Mouse (Mus musculus) brain, adult 2 months (tissue): ENCODE results near the gene Cnnm3.
"Not testable (repeated sequence)": the region's sequence is repeated elsewhere in the genome, so short reads cannot be mapped to it uniquely, and the experiment has no call there.

Experiments
- DNase-seq: peaks from one replicate; pipeline ENCODE4 v3.0.0; 2011; ENCODE audit warnings: low read depth, low spot score

Gene Cnnm3

DNA sequence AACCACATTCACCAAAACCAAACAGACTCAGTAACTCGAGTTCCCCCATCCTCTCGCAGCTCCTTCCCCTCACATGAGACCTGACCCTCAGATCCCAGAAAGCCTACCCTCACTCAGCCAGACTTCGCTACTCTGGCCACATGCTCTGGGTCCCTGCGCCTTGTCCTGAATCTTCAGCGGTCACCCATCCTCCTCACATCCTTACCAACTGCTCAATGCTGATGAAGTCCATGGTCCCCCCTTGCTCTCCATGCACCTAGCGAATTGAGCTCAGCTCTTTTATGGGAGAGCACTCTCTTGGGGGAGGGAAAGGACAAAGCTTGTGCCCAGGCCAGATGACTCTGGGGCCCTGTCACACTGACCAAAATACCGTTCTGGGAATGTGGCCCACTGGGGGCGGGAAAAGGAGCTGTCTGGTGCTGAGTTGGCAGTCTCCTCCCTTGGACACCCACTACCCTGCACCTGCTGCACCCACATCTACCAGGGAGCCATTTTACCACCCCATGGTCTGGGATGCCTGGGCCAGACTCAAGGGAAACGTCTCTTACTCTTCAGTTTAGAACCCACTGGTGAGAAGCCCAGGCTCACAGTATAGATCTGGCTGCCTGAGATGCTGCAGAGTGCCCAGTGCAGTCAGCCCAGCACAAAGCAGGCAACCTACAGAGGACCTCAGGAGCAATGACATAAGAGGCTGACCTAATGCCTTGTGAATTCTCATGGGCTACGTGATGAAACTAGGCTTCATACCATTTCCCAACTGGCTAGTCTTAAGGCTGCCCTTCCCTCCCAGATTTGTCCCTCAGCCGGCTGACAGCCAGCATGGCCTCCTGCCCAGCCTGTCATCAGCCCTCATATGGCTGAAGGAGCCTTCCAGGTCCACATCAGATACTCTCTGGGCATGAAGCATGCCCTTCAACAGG lies 24.1 kb downstream of the Cnnm3 start:
- peak; percentile 86 for DNase-seq

DNA sequence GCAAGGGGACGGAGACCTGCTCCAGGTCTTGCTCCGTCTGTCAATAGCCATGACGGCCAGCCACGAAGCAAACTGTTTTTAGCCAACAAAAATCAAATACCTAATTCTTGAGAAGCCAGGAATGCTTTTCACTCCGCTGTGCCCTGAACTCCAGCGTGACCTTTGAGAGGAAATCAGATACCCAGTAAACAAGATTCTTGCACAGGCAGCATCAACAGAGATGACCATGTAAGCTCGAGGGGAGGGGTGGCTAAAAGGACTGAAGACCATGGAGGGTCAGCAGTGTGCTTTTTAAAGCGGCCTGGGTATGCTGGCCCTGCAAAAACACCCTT lies 24.7 kb downstream of the Cnnm3 start:
- no peak for DNase-seq

DNA sequence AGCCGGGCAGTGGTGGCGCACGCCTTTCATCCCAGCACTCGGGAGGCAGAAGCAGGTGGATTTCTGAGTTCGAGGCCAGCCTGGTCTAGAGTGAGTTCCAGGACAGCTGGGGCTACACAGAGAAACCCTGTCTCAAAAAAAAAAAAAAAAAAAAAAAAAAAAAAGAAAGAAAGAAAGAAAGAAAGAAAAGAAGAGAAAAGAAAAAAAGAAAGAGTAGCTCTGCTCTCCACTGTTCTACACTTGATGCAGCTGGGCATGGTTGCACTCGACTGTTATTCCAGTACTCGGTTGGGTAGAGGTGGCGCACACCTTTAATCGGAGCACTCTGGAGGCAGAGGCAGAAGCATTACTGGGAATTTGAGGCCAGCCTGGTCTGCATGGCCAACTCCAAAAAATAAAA lies 25.1 kb downstream of the Cnnm3 start, which contains the start of gene Ankrd23:
TSS of gene Ankrd23 (minus strand) at position 101 of the 400 bp plus-strand sequence.
- not testable (repeated sequence) for DNase-seq

DNA sequence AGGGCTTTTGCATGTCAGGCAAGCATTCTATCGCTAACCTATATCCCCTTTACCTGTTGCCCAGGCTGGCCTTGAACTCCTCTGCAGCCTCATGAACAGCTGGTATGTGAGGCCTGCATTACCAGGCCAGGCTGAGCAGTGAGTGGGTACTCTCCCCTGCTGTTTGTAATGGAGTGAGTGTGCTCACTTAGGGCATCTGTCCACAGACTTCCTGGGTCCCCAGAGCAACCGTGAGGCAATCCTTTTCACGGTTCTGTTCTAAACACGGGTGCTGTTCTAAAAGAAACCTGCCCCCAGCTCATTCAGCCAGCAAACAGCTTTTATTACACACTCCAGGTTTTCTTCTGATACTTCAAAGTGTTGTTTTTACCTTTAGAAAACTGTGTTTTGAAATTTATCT lies 27.1 kb downstream of the Cnnm3 start:
- DNase-seq, result no peak

DNA sequence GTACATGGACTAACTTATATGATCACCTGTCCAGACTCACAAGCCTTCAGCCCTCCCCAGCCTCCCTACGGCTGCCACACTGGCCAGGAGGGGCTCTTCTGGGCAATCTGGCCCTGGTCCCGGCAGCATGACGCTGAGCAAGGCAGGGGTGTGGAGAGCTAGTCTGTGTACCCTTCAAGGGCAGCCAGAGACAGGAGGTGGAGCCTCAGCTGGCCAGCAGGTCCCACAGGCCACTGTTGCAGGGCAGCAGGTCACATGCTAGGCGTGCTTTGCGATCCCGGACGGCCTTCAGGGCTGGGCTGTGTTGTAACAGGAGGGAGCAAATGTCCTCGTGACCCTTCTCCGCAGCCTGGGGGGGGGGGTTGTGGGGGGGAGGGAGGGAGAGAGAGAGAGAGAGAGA lies 27.5 kb downstream of the Cnnm3 start, which contains the start of gene Gm42417:
TSS of gene Gm42417 (minus strand) at position 244 of the 400 bp plus-strand sequence.
- no peak for DNase-seq

DNA sequence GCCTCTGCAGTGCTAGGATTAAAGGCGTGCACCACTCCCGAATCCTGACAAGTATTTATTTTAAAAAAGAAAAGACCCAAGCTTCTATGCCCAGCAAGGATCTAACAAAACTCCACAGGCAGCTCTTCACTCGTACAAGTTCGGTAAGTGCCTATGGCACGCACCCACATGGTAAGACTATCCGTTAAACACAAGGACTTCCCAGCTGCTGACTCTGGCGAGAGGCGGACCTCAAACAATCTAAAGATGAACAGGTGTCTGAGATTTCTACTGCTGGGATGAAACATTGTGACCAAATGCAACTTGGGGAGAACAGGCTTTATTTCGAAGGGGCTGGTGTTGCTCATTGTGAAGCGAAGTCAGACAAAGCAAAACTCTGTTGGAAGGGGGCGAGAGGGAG lies 28.5 kb downstream of the Cnnm3 start:
- no peak for DNase-seq

DNA sequence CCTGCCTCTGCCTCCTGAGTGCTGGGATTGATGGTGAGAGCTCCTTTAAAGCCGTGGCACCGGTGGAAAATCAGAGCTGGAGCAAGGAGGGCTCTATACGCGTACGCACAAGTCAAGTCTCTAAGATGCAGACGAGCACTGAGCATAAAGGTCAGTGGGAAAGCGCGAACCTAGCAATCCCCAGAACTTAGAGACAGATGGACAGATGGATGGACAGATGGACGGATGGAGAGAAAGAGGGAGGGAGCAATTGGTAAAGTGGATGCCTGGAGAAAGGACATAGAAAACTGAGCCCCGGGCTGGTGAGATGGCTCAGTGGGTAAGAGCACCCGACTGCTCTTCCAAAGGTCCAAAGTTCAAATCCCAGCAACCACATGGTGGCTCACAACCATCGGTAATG lies 29.1 kb downstream of the Cnnm3 start:
- peak; percentile 61 for DNase-seq

DNA sequence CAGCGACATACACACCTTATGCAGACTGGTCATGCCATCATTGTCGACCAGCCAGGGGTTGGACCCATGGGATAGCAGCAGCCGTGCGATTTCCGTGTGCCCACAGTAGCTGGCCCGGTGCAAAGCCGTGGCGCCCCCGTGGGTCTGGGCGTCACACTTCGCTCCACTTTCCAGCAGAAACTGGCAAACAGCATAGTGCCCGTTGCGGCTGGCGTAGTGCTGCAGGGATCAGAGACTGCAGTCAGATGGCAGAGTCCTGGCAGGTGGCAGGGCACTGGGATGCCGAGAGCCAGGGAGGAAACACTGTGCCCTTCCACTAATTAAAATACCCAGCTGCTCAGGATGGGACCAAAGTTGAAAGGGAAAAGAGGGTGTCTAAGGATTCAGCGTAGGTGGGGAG lies 30.2 kb downstream of the Cnnm3 start:
- DNase-seq, result peak; percentile 72

DNA sequence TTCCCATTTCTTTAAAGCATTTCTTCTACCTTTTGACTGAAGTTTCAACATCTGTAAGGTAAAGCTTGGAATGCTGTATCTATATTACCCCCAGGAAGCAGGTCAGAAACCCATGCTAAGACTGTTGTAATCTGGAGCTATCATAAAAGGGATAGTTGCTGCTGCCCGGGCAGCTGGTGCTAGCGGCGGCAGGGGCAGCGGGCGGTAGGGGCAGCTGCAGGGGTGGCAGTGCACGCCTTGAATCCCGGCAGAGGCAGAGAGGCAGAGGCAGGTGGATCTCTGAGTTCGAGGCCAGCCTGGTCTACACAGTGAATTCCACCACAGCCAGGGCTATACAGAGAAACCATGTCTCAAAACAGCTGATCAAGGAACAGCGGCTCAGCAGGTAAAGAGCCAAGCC lies 31.3 kb downstream of the Cnnm3 start:
- no peak for DNase-seq

DNA sequence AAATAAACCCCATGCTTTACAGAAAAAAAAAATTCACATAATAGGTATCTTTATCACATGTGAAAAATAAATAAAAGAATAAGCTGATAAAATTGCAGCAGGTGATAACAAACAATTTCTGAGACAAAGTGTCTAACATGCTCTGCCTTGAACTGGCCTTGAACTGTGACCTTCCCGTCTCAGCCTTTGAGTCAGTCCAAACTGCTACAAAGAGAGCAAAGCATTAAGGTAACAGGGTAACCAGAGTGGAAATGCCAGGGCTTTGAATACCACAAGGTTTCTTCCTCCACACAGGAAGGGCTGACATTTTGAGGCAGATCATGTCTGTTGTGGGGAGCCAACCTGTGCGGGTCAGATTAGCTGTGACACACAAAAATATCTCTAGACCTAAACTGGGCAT lies 33.7 kb downstream of the Cnnm3 start:
- DNase-seq, result no peak

DNA sequence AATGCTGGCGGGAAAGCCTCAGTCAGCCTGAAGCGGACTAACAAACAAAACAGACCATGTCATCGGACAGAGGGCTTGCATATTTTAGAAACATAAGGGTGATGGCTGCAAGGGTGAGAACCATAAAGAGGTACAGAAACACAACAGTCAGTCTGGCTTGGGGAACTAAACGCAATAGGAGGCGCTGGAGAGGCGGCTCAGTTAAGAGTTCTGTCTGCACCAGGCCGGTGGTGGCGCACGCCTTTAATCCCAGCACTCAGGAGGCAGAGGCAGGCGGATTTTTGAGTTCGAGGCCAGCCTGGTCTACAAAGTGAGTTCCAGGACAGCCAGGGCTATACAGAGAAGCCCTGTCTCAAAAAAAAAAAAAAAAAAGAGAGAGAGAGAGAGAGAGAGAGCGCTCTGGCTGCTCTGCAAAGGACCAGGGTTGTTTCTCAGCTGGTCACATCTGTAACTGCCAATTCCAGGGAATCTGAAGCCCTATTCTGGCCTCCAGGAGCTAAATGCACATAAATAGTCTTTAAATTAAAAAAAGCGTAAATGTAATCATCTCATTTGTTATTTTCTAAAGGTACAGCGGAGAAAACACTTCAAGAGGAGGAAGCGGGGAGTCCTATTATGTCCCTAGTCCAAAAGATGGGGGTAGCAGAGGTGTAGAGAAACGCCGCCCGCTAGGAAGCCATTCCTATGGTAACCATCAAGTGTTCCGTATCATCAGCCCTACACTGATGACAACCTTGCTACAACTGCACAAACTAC lies 34.4 kb downstream of the Cnnm3 start:
- peak; percentile 34 for DNase-seq

DNA sequence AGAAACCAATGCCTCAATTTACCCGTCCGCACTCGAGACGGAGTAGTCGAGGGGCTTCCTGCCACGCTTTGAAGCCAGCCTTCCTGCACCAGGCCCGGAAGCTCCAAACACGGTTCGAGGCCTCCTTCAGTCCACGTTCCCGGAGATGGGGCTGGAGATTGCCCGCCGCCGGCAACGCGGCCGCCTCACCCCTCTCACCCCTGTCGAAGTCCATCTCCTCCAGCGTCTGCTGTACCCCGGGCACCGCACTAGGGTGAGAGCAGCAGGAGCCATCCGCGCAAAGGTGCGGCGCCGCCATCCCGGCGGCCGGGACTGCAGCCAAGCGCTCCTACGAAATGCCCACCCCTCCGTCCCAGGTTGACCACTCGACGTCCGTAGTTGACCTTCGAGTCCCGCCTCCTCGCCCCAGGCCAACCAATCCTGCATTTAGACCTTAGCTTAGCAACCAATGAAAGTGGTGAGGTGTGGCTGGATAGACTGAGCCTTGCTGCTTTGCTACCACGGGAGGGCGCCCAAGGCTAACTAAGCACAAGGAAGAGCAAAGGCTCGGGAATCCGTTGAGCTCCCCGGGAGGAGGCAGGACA lies 35.3 kb downstream of the Cnnm3 start, which contains the start of gene Ankrd39:
TSS of gene Ankrd39 (minus strand) at position 558 of the 584 bp plus-strand sequence.
- peak; percentile 100 for DNase-seq

DNA sequence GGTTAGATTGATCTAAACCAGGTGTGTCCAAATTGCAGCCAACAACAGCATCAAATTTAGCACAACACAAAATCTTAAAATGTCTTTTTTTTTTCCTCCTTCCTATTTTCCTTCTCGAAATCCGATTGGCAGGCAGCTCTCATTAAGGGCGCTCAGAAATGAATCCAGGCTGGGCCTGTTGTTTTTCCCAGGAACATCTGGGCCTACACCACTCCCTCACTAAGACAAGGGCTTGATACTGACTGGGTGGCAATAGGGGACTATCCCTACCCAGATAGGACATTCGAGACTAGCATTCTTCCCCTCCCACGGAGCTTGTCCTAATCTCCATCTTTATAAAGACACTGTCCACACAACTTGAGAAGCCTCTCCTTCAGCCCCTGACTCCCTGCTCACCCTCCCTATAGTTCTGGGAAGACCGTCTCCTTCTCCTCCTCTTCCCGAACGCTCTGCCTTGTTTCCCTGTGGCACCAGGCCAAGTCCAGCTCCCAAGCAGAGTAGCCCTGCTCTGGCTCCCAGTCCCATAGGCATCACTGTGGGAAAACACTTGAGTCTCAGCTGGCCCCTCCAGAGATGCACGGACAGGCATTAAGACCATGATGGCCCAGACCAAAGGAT lies 36.4 kb downstream of the Cnnm3 start:
- no peak for DNase-seq

DNA sequence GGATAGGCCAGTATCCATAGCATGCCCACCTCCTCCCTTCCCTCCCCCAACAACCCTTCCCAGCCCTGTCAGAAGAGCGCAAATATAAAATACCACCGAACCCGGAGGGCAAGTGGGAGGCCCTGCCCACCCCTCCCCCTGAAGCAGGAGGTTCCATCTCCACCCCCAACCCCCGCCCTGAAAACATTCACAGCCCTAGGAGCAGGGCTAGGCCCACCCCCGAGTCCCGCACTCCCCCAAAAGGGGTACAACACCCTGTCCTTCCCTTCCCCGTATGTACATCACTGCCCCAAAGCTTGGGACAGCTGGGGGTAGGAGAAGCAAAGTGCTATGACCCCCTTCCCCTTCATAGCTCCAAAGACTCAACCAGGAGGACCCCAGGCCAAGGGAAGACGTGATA lies 37.1 kb downstream of the Cnnm3 start:
- no peak for DNase-seq

DNA sequence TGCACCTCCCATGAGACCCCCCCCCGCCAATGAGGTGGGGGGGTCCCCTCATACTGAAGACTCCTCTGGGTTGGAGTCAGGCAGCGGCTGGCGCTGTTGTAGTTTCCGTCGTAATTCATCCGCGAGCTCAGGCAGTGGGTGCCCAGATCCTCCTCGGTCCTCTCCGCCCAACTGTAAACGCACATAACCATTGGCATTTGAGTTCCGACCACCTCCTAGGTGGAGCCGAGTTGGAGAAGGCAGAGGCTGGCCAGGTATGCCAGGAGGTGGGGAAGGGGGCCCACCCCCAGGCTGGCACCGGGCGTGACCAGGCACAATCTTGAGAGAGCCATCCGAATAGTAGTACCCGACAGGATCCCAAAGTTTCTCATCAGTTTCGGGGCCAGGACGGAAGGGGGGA lies 37.8 kb downstream of the Cnnm3 start:
- no peak for DNase-seq

DNA sequence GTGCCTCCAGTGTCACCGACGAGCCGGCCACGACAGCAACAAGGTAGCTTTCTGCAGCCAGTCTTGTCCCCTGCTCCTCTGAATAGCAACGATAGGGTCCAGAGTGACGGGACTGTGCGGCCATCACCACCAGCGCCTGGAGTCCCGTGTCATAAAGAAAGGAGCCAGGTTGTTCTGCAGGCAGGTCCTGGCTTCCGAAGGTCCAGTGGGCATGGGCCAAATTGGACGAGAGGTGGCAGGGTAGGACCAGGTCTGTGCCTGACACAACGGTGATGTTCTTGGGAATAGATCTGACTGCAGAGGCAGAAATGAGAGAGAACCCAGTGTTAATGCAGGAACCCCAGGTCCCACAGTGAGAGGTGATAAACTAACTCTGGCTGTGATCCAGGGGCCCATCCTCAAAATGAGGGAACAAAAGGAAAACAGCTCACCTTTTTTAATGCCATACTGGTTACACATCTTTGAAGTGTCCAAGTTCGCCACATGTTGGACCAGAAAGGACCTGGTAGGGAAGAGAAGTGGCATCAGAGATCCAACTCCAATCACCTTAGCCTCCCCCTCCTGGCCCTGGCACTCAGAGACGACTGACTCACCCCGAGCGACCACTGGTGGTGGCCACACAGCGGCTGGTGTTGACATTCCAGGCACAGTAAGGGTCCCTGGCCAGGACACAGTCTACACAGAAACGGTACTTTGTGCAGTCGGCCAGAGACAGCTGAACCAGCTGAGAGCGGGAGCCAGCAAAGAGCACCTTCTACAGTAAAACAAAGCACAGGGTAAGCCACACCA lies 38.6 kb downstream of the Cnnm3 start:
- DNase-seq, result peak; percentile 75

DNA sequence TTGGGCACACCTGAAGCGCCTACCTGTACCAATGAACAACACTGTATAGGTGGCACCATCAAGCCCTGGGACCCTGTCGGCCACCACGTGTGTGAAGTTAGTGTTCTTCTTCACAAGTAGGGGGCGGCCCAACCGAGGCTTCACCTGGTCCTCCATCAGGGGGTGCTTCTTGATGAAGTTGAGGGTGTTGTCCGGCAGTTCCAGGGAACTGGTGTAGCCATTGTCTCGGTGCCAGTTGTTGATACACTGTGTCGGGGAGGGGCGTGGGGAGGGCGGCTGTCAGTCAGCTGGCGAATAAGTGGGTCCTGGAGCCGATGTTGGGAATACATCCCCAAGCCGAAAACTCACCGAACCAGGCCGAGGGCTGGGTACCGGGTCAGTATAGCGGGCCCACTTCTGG lies 40.2 kb downstream of the Cnnm3 start:
- no peak for DNase-seq

DNA sequence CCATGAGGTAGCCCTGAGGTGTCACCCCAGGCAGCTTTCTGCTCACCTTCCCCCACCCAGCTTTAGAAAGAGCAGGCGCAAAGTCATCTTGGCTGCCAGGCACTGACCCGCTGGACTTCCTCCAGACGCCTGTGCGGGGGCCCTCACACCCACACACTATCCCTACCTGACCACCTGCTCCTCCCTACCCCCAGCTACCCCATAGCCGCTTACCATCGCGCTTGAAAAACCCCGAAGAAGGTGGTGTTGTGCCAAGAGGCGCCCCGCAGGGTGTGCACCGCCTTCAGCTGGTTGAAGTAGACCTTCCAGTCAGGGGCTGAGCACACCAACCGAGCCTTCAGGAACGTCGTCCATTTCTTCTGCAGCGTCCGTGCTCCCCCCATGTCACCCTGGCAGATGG lies 40.8 kb downstream of the Cnnm3 start:
- DNase-seq, result peak; percentile 87

DNA sequence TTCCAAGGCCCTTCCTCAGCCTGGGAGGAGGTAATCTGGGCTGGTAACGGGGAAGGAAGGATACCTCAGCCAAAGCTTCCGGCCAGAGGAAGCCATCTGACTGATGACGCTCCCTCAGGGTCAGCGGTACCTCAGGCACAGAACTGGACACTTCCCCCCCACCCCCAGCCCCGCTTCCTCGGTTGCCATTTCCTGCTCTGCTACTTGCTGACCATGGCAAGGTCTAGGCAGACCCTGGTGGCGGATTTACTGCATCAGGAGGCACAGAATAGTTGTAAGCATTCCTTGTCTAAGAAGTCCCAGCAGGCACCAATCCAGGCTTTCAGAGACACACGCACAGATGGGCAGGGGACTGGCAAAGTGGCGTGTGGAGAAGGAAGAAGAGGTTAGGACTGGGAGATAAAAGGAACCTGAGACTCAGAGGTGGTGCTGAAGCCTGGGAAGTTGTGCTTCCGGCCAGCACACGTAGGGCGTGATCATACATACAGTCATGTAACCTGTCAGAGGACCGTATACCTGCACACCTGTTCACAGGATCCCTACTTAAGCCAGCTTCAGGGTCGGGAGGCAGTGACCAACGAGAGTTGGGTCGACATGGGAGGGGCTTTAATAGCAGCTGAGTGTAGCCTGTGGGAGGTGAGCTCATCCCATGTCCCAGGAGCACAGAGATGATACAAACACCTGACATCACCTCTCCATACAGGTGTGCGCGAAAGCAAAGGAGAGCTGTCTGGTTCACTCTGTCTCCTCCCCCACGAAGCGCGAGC lies 43.1 kb downstream of the Cnnm3 start:
- DNase-seq, result no peak

DNA sequence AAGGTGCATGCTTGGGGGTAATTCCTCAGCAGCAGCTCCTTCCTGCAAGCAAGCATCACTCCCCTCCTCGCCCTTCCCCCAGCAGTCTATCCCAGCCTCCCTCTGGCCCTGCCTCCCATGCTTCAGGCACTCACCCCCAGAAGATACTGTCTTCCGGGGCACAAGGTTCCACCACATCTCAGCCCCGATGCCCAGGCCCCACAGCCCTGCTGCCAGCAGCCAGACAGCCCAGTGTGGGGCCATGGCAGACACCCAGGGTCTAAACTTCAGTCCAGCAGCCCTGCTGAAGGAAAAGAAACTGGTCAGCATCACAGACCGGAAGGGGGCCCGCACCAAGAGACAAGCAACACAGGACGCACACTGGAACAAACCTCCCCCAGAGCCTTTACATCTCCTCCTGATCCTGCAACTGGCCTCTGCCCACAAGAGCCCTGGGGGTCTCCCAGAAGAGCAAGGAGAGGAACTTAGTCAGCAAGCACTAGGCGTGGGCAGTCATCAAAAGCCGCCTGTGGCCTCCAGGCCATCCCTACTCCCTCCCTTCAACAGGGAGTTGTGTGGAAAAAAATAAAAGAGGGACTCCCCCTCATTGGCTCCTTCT lies 44.2 kb downstream of the Cnnm3 start:
- DNase-seq, result peak; percentile 36
